Mouse (Mus musculus) myocyte (in vitro differentiated cells): ENCODE data around the gene F2rl3.

Experiments used
- CEBPB ChIP-seq: IDR thresholded peaks from 2 replicates; pipeline ENCODE4 v1.6.1; 2011; ENCODE audit warnings: mild to moderate bottlenecking, moderate library complexity; ENCODE audit not compliant: poor library complexity, insufficient read depth, severe bottlenecking
- MYOD1 ChIP-seq, 3 experiments: IDR thresholded peaks; one replicate each; pipeline ENCODE4 v1.6.1; 2011; ENCODE audit warnings: control low read depth in 2 of 3, low read depth in 2 of 3, mild to moderate bottlenecking in 2 of 3, moderate library complexity in 1 of 3; ENCODE audit not compliant: insufficient read length in 2 of 3, control insufficient read depth in 1 of 3
- MYOG ChIP-seq, 3 experiments: IDR thresholded peaks; one replicate each; pipeline ENCODE4 v1.6.1; 2011; ENCODE audit warnings: control low read depth in 2 of 3, low read depth in 2 of 3, mild to moderate bottlenecking in 2 of 3; ENCODE audit not compliant: insufficient read length in 2 of 3, control insufficient read depth in 1 of 3, insufficient read depth in 1 of 3
- POLR2A ChIP-seq: IDR thresholded peaks from one replicate; pipeline ENCODE4 v1.6.1; 2011; ENCODE audit warnings: low read depth, mild to moderate bottlenecking, control low read depth, moderate library complexity; ENCODE audit not compliant: insufficient read length
- POLR2AphosphoS2 ChIP-seq: IDR thresholded peaks from one replicate; pipeline ENCODE4 v1.6.1; 2011; ENCODE audit warnings: low read depth, control low read depth; ENCODE audit not compliant: insufficient read length
- REST ChIP-seq: IDR thresholded peaks from one replicate; pipeline ENCODE4 v1.6.1; 2011; ENCODE audit warnings: mild to moderate bottlenecking, control low read depth, moderate library complexity; ENCODE audit not compliant: insufficient read depth, insufficient read length
- SRF ChIP-seq: IDR thresholded peaks from one replicate; pipeline ENCODE4 v1.6.1; 2011; ENCODE audit warnings: low read depth; ENCODE audit not compliant: control insufficient read depth, insufficient read length
- USF1 ChIP-seq: IDR thresholded peaks from one replicate; pipeline ENCODE4 v1.6.1; 2011; ENCODE audit warnings: low read depth, mild to moderate bottlenecking, control low read depth, moderate library complexity

GRCm38 (mm10) chr8:72736868-72737267 lies 24.8 kb upstream of the F2rl3 start:
- TF ChIP-seq POLR2AphosphoS2 (no peak), MYOG (IDR thresholded peaks at IDR 0.05; ENCODE audit: control insufficient read depth in 1 of 3, insufficient read depth in 1 of 3, insufficient read length in 2 of 3, low read depth in 2 of 3) (no peak), REST (no peak), POLR2A (no peak), USF1 (no peak), MYOD1 (IDR thresholded peaks at IDR 0.05; ENCODE audit: control insufficient read depth in 1 of 3, insufficient read length in 2 of 3, low read depth in 2 of 3) (no peak), CEBPB (no peak), SRF (no peak)
